Mouse (Mus musculus) stomach, embryonic 14.5 days (tissue): Measurements from ENCODE around the gene Wdr48. TPM values are rescaled to one million over a fixed set of nuclear protein-coding genes. Genes with fewer than 3 reads are reported as not detected.

Experiments used
- ATAC-seq: fragments of 200-750 bp; cut with Nextera tagmentation; 2 replicates; pipeline ENCODE4 v1.8.0; 2017; ENCODE audit warnings: low read depth, moderate TSS enrichment; ENCODE audit not compliant: insufficient number of reproducible peaks, insufficient read depth, low FRiP score
- H3K27ac ChIP-seq: fragments of 300-500 bp; sonication (generic); 2 replicates; pipeline ENCODE4 v1.5.1; 2014; ENCODE audit warnings: mild to moderate bottlenecking, low read length, moderate library complexity, mixed read lengths
- H3K27me3 ChIP-seq: fragments of 300-500 bp; sonication (generic); 2 replicates; pipeline ENCODE4 v1.6.1; 2014; ENCODE audit warnings: low read length, control low read depth, mixed read lengths; ENCODE audit not compliant: control insufficient read depth, insufficient read depth
- H3K36me3 ChIP-seq: fragments of 300-500 bp; sonication (generic); 2 replicates; pipeline ENCODE4 v1.6.1; 2014; ENCODE audit warnings: mild to moderate bottlenecking, control low read depth, low read length, moderate library complexity, mixed read lengths; ENCODE audit not compliant: control insufficient read depth, insufficient read depth
- H3K4me1 ChIP-seq: fragments of 300-500 bp; sonication (generic); 2 replicates; pipeline ENCODE4 v1.6.1; 2014; ENCODE audit warnings: low read length, control low read depth, mixed read lengths; ENCODE audit not compliant: control insufficient read depth, insufficient read depth
- H3K4me2 ChIP-seq: fragments of 300-500 bp; sonication (generic); replicated peaks from 2 replicates; pipeline ENCODE4 v1.6.1; 2014; ENCODE audit warnings: low read depth, low read length, control low read depth
- H3K4me3 ChIP-seq: fragments of 300-500 bp; sonication (generic); 2 replicates; pipeline ENCODE4 v1.5.1; 2014; ENCODE audit warnings: low read depth, low read length, control low read depth
- H3K9ac ChIP-seq: fragments of 300-500 bp; sonication (generic); replicated peaks from 2 replicates; pipeline ENCODE4 v1.6.1; 2014; ENCODE audit warnings: low read depth, mild to moderate bottlenecking, control low read depth, low read length, moderate library complexity, mixed read lengths
- H3K9me3 ChIP-seq: fragments of 300-500 bp; sonication (generic); 2 replicates; pipeline ENCODE4 v1.6.1; 2016; ENCODE audit warnings: low read depth, low read length, control low read depth; ENCODE audit not compliant: control insufficient read depth
- WGBS: fragments of 180-500 bp; shearing (Covaris S2); extraction: QIAGEN DNeasy Blood & Tissue Kit; methylation state at CpG from one replicate; pipeline ENCODE4 v1.1.7; 2014; 5-methylcytosine and 5-hydroxymethylcytosine counted together
- polyA plus RNA-seq: library from polyadenylated mRNA; unstranded; fragments of >200 nt; fragmentation: Nextera tagmentation; extraction: Ambion mirVana; gene quantifications from 2 replicates; pipeline ENCODE4 v1.2.1, GENCODE M21; 2014

Gene Wdr48
- polyA plus RNA-seq, 1 experiment from 2014 or later = 57.9 TPM

DNA sequence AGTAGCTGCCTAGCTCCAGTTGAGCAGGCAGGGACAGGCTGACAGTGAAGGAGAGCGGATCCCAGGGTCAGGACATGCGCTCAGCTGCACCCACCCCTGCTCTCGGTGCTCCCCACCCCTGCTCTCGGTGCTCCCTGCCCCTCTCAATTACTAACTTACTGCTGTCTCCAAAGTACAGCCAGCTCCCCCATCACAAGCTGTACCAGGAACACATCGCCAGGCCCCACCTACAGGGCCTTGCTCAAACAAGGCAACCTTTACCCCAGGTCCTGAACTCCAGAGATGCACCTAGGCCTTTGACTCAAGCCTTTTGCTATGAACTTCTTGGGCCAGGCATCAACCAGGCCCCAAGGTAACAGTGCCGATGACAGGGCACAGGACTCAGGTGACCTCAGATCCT lies 39.0 kb downstream of the Wdr48 start:
- H3K4me1 ChIP-seq = peaks cover 8% of the 10 kb centered on the region
- H3K9ac ChIP-seq = no peak overlapping the region
- WGBS = 88% methylated on average over 6 of the region's 6 CpGs
- H3K4me3 ChIP-seq = no peak overlapping the region
- peaks cover 13% of the 10 kb centered on the region for H3K36me3 ChIP-seq
- no peak overlapping the region for H3K27ac ChIP-seq
- no peaks in the 10 kb centered on the region for H3K27me3 ChIP-seq
- no peak for ATAC-seq
- no peaks in the 10 kb centered on the region for H3K9me3 ChIP-seq
- H3K4me2 ChIP-seq = no peak overlapping the region

- H3K9ac ChIP-seq = peak within 1 kb of the TSS; percentile 76
- no peaks in the 10 kb centered on the region for H3K36me3 ChIP-seq
- peak; percentile 94 for ATAC-seq
- peak within 1 kb of the TSS; percentile 57 for H3K4me2 ChIP-seq
- peak within 1 kb of the TSS; percentile 73 for H3K4me3 ChIP-seq
- no peaks in the 10 kb centered on the region for H3K9me3 ChIP-seq
- WGBS = 1% methylated on average over 40 of the region's 40 CpGs
- H3K4me1 ChIP-seq = peaks cover 8% of the 10 kb centered on the region
- no peaks in the 10 kb centered on the region for H3K27me3 ChIP-seq
- peak within 1 kb of the TSS; percentile 64; the same call in 1 of the 2 replicates for H3K27ac ChIP-seq
Observed at GRCm38 (mm10) chr9:119937005-119937773, 42.5 kb downstream of the Wdr48 start, which contains the start of the genes Gorasp1 and Ttc21a. TSS of gene Gorasp1 (minus strand) at chr9:119937565. TSS of gene Ttc21a (plus strand) at chr9:119937606.

GRCm38 (mm10) chr9:119938496-119938895 lies 43.8 kb downstream of the Wdr48 start:
- Histone ChIP-seq H3K27me3 (no peaks in the 10 kb centered on the region), H3K4me3 (no peak overlapping the region), H3K36me3 (no peaks in the 10 kb centered on the region), H3K27ac (no peak overlapping the region), H3K4me1 (peaks cover 8% of the 10 kb centered on the region; the same call in 1 of the 2 replicates), H3K9me3 (no peaks in the 10 kb centered on the region), H3K4me2 (no peak overlapping the region), H3K9ac (no peak overlapping the region)
- 85% methylated on average over 4 of the region's 4 CpGs for WGBS
- ATAC-seq = no peak

DNA sequence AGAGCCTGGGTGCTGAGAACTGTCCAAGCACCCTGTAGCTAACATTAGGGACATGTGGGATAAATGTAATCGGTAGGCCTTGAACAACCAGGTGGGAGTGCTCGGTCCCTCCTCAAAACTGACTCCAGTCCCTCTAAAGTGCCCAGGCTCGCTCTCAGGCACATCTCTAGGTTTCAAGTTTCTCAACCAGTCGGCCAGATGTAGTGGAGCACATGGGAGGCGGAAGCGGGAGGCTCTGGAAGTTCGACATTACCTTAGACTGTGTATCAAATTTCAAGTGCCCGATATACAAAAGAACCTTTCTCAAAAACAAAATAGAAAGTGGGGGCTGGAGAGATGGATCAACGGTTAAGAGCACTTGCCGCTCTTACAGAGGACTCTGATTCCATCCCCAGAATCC lies 45.0 kb downstream of the Wdr48 start:
- Histone ChIP-seq H3K9ac (no peak overlapping the region), H3K4me3 (no peak overlapping the region), H3K9me3 (no peaks in the 10 kb centered on the region), H3K27ac (no peak overlapping the region), H3K4me1 (peaks cover 8% of the 10 kb centered on the region; the same call in 1 of the 2 replicates), H3K27me3 (no peaks in the 10 kb centered on the region), H3K36me3 (no peaks in the 10 kb centered on the region), H3K4me2 (no peak overlapping the region)
- 49% methylated on average over 10 of the region's 10 CpGs for WGBS
- no peak for ATAC-seq

DNA sequence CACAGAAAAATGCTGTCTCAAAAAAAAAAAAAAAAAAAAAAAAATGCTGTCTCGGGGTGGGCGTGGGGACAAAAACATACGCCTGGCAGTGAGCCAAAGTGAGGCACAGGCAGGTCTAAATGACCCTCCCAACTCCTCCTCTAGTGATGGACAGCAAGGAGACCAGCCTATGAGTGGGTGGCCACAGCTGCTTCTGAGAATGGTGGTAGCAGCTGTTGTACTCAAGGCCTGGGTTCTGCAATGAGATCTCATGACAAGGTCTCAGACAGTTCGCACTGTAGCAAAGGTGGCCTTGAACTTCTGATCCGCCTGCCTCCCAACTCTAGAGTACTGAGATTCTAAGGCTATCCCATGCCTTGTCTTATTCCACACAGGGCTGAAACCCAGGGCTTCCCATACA lies 46.7 kb downstream of the Wdr48 start:
- no peak overlapping the region for H3K9ac ChIP-seq
- H3K4me3 ChIP-seq = no peak overlapping the region
- H3K36me3 ChIP-seq = no peaks in the 10 kb centered on the region
- H3K9me3 ChIP-seq = no peaks in the 10 kb centered on the region
- WGBS = 70% methylated on average over 5 of the region's 5 CpGs
- no peak overlapping the region for H3K4me2 ChIP-seq
- H3K4me1 ChIP-seq = peaks cover 5% of the 10 kb centered on the region; the same call in 1 of the 2 replicates
- ATAC-seq = no peak
- H3K27ac ChIP-seq = no peak overlapping the region
- H3K27me3 ChIP-seq = no peaks in the 10 kb centered on the region

DNA sequence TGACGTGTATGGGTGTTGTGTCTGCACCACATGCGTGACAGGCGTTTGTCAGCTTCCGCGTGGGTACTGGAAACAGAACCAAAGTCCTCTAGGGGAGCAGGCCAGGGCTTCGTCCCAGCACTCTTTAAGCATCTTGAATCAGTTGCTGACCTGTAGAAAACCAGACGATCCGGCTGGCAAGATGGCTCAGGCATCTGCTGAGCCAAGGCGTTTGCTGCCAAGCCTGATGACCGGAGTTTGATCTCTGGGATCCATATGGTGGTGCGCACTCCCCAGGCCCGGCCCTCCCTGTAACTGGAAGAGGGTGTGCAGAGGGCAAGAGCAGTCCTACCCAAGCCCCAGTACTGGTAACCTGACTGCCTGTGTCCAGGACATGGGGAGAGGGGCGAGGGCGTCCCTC lies 47.2 kb downstream of the Wdr48 start:
- 87% methylated on average over 14 of the region's 14 CpGs for WGBS

GRCm38 (mm10) chr9:119943326-119943725 lies 48.6 kb downstream of the Wdr48 start:
- H3K27me3 ChIP-seq = no peaks in the 10 kb centered on the region
- WGBS = 100% methylated on average over 1 of the region's 1 CpGs
- no peak overlapping the region for H3K9ac ChIP-seq
- H3K4me3 ChIP-seq = no peak overlapping the region
- no peak overlapping the region for H3K4me2 ChIP-seq
- no peaks in the 10 kb centered on the region for H3K36me3 ChIP-seq
- H3K9me3 ChIP-seq = no peaks in the 10 kb centered on the region
- no peaks in the 10 kb centered on the region for H3K4me1 ChIP-seq
- ATAC-seq = no peak
- no peak overlapping the region for H3K27ac ChIP-seq

More for the DNA sequence above, 47.2 kb downstream of the Wdr48 start:
- no peak overlapping the region for H3K9ac ChIP-seq
- H3K4me3 ChIP-seq = no peak overlapping the region
- H3K4me2 ChIP-seq = no peak overlapping the region
- H3K27ac ChIP-seq = no peak overlapping the region
- H3K4me1 ChIP-seq = peaks cover 3% of the 10 kb centered on the region; the same call in 1 of the 2 replicates
- no peaks in the 10 kb centered on the region for H3K9me3 ChIP-seq
- no peaks in the 10 kb centered on the region for H3K36me3 ChIP-seq
- H3K27me3 ChIP-seq = no peaks in the 10 kb centered on the region
- ATAC-seq = no peak

DNA sequence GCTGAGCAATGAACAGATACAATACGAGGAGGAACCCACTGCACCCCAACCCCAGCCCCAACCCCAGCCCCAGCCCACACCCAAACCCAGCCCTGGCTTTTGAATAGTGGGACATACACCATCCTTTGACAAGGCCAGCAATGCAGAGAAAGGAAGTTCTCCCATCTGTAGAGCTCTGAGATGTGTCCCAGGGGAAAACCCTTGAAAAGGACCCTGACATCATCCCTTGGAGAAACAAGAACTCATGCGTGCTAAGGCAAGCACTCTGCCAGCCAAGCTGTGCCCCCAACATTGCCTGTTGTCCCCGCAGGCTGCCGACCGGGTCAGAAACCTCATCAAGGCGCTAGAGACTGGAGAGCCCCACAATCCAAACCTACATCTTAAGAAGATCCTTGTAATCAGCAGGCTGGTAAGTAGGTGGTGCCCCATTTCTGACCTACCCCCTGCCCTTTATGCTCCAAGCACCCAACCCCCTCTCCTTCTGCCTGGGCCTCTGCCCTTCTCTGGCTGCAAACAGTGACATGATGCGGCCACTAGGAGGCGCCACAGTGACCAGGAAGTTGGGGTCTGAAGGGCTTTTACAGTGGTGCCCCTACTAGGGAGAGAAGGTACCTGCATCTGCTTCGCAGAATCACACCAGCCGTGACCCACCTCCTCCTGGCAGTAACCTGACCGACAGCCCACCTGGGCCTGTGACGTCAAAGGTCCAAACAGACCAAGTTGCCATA lies 50.7 kb downstream of the Wdr48 start:
- H3K27ac ChIP-seq = no peak overlapping the region
- no peaks in the 10 kb centered on the region for H3K27me3 ChIP-seq
- H3K4me2 ChIP-seq = no peak overlapping the region
- 76% methylated on average over 12 of the region's 12 CpGs for WGBS
- peaks cover 2% of the 10 kb centered on the region for H3K4me1 ChIP-seq
- H3K9me3 ChIP-seq = no peaks in the 10 kb centered on the region
- ATAC-seq = no peak
- no peak overlapping the region for H3K9ac ChIP-seq
- H3K36me3 ChIP-seq = no peaks in the 10 kb centered on the region
- no peak overlapping the region for H3K4me3 ChIP-seq
